Mouse (Mus musculus): Measurements from ENCODE around the gene Frem1. TPM values are rescaled to one million over a fixed set of nuclear protein-coding genes. Genes with fewer than 3 reads are reported as not detected.

The Frem1 gene
- polyA plus RNA-seq, 1 experiment: 0.22 TPM

- DNase-seq (ENCODE audit: low read depth, low spot score): no peak
Observed at GRCm38 (mm10) chr4:82848552-82849234, 203.4 kb downstream of the Frem1 start.

More at GRCm38 (mm10) chr4:82848552-82849234, 203.4 kb downstream of the Frem1 start:
- WGBS: 61% methylated on average over 5 of the region's 5 CpGs

Other genes starting within 250 kb of the Frem1 start
- gene Zdhhc21, start 192.4 kb downstream of the Frem1 start, polyA plus RNA-seq (2012; rRNA removed): 3.6 and 6.7 TPM in 2 replicates
- not detected in 2 replicates for gene Cer1, start 167.2 kb downstream of the Frem1 start, polyA plus RNA-seq (2012; rRNA removed)